Mouse (Mus musculus): ENCODE results near the gene Rfc5. TPM values are rescaled to one million over a fixed set of nuclear protein-coding genes. Genes with fewer than 3 reads are reported as not detected.

Rfc5 gene
- polyA plus RNA-seq, 1 experiment from 2014 or later, result 79.5 TPM

- Histone ChIP-seq H3K4me3 (no peak overlapping the region), H3K27ac (replicated peaks) (no peak overlapping the region), H3K4me1 (no peaks in the 10 kb centered on the region), H3K27me3 (no peaks in the 10 kb centered on the region), H3K9me3 (no peaks in the 10 kb centered on the region), H3K36me3 (peaks cover 91% of the 10 kb centered on the region), H3K9ac (replicated peaks) (no peak overlapping the region), H3K4me2 (replicated peaks) (no peak overlapping the region)
- 93% methylated on average over 9 of the region's 9 CpGs for WGBS
- ATAC-seq (ENCODE audit: low FRiP score, low read depth), result no peak
These were observed 15.4 kb downstream of the Rfc5 start for GRCm38 (mm10) chr5:117373418-117373817.

DNA sequence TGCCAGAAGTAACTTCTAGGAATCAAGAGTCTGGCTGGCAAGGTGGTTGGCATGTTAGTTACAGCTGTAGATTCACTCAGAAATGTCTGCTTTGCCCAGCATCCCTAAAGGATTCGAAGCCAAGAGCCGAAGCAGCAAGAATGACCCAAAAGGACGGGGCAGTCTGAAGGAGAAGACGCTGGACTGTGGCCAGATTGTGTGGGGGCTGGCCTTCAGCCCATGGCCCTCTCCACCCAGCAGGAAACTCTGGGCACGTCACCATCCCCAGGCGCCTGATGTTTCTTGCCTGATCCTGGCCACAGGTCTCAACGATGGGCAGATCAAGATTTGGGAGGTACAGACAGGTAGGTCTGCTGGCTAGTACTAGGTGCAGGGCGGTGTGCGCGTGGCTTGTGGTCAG, 18.3 kb downstream of the Rfc5 start:
- Histone ChIP-seq H3K9ac (replicated peaks) (no peak overlapping the region), H3K4me3 (no peak overlapping the region), H3K9me3 (no peaks in the 10 kb centered on the region), H3K27ac (replicated peaks) (no peak overlapping the region), H3K4me1 (no peaks in the 10 kb centered on the region), H3K4me2 (replicated peaks) (no peak overlapping the region), H3K36me3 (peaks cover 88% of the 10 kb centered on the region), H3K27me3 (no peaks in the 10 kb centered on the region)
- WGBS, result 92% methylated on average over 10 of the region's 10 CpGs
- no peak for ATAC-seq (ENCODE audit: low FRiP score, low read depth)

DNA sequence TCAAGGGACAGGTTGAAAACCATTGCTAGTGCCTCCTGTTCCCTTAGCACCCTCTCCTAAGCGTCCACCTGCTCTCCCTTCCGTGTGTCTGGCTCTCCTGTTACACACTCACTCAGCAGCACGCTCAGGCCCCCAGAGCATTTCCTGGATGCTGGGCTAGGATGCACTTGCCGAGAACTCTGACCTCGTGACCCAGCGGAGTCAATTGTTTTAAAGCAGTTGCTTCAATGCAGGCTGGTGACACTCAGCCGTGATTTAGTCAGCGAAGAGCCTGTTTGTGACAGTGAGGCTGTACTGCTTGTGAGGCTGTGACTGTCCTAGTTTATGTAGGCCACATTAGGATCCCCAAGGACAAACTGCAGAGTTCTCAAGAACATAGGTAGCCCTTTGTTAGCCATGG, 21.6 kb downstream of the Rfc5 start:
- Histone ChIP-seq H3K36me3 (peaks cover 80% of the 10 kb centered on the region), H3K27ac (replicated peaks) (no peak overlapping the region), H3K27me3 (no peaks in the 10 kb centered on the region), H3K4me1 (0 out of 2 replicates have a peak, but pooled peaks cover 4% of the 10 kb centered on the region), H3K4me2 (replicated peaks) (no peak overlapping the region), H3K4me3 (no peak overlapping the region), H3K9me3 (no peaks in the 10 kb centered on the region), H3K9ac (replicated peaks) (no peak overlapping the region)
- 68% methylated on average over 8 of the region's 8 CpGs for WGBS
- ATAC-seq (ENCODE audit: low FRiP score, low read depth), result no peak

DNA sequence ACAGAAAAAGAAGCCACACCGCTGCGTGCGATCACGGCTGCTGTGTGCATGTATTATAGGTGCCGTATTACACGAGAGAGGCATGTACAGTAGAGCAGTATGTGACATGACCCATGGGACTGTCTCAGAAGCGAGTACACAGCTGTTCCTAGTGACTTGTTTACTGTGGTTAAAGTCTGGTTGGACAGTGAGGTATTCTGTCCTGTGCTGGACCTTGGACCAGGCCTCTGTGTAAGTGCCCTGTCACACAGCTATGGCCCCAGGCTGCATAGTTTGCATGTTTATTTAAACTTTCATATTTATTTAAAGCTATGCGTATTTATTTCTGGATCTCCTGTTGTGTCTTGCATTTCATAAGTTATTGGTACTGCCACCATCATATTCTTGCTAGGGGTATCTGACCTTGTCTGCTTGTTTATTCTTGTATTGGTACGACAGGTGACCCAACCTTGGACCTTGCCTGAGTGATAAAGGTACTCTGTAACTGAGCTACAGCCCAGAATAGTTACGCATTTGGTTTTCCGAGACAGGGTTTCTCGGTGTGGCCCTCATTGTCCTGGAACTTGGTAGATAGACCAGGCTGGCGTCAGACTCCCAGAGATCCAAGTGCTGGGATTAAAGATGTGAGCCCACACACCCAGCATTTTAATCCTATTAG, 22.8 kb downstream of the Rfc5 start:
- Histone ChIP-seq H3K4me1 (peaks cover 7% of the 10 kb centered on the region), H3K27ac (replicated peaks) (no peak overlapping the region), H3K4me3 (no peak overlapping the region), H3K27me3 (no peaks in the 10 kb centered on the region), H3K9me3 (no peaks in the 10 kb centered on the region), H3K9ac (replicated peaks) (no peak overlapping the region), H3K36me3 (peaks cover 68% of the 10 kb centered on the region), H3K4me2 (replicated peaks) (no peak overlapping the region)
- ATAC-seq (ENCODE audit: low FRiP score, low read depth), result no peak
- WGBS, result 91% methylated on average over 13 of the region's 13 CpGs

GRCm38 (mm10) chr5:117364821-117365220, 24.0 kb downstream of the Rfc5 start:
- ATAC-seq (ENCODE audit: low FRiP score, low read depth), result no peak
- 94% methylated on average over 3 of the region's 3 CpGs for WGBS
- Histone ChIP-seq H3K36me3 (peaks cover 56% of the 10 kb centered on the region), H3K27me3 (no peaks in the 10 kb centered on the region), H3K27ac (replicated peaks) (no peak overlapping the region), H3K4me3 (no peak overlapping the region), H3K4me1 (peaks cover 19% of the 10 kb centered on the region), H3K9me3 (no peaks in the 10 kb centered on the region), H3K9ac (replicated peaks) (no peak overlapping the region), H3K4me2 (replicated peaks) (no peak overlapping the region)

DNA sequence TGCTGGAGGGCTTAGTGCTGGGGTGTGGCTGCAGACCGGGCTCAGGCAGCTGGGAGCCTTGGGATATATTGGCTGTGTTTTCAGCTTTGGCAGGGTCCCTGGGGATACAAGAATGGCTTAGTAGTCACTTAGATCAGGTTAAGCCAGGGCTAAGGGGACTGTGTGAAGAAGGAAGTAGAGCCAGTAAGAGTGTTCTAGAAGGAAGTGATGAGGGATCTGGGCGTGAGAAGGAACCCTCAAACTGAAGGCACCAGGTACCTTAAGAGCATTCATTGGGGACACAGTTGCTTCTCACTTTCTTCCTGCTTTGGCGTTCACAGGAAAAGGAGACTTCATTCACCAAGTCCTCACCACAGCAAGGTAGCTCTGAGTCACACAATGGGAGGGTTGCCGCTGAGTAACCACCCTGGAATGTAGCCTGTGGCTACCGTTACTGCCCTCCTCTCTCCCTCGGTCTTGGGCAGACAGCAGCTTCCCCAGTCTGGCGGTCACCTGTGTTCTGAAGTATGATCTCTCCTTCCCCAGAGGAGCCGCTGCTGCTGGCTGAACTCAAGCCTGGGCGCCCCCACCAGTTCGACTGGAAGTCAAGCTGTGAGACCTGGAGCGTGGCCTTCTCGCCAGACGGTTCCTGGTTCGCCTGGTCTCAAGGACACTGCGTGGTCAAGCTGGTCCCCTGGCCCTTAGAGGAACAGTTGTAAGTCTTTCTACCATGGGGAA, 25.6 kb downstream of the Rfc5 start:
- H3K4me2 ChIP-seq (replicated peaks), result no peak overlapping the region
- H3K4me3 ChIP-seq, result no peak overlapping the region
- peaks cover 34% of the 10 kb centered on the region for H3K4me1 ChIP-seq
- H3K9me3 ChIP-seq, result no peaks in the 10 kb centered on the region
- no peak overlapping the region for H3K9ac ChIP-seq (replicated peaks)
- H3K27ac ChIP-seq (replicated peaks), result no peak overlapping the region
- no peaks in the 10 kb centered on the region for H3K27me3 ChIP-seq
- no peak for ATAC-seq (ENCODE audit: low FRiP score, low read depth)
- 61% methylated on average over 15 of the region's 15 CpGs for WGBS
- peaks cover 40% of the 10 kb centered on the region for H3K36me3 ChIP-seq

DNA sequence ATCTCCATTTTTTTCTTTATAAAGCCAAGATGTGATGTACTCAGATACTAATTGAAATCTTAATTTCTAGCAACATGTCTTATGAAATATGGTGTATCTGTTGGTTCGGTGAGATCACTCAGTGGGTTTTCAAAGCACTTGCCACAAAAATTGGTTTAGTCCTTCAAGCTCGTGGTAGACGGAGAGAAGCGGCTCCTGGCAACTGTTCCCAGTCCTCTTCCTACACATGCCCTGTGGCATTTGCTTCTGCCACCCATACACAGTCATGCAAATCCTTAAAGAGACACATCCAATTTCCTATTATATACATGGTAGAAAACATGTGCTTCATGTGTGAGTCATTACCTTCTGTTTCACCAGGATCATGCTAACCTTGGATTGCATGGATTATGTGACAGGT, 27.3 kb downstream of the Rfc5 start:
- Histone ChIP-seq H3K27me3 (no peaks in the 10 kb centered on the region), H3K4me2 (replicated peaks) (no peak overlapping the region), H3K36me3 (peaks cover 27% of the 10 kb centered on the region), H3K27ac (replicated peaks) (no peak overlapping the region), H3K4me3 (no peak overlapping the region), H3K9ac (replicated peaks) (no peak overlapping the region), H3K4me1 (peaks cover 38% of the 10 kb centered on the region), H3K9me3 (no peaks in the 10 kb centered on the region)
- ATAC-seq (ENCODE audit: low FRiP score, low read depth), result no peak
- WGBS, result 89% methylated on average over 4 of the region's 4 CpGs

DNA sequence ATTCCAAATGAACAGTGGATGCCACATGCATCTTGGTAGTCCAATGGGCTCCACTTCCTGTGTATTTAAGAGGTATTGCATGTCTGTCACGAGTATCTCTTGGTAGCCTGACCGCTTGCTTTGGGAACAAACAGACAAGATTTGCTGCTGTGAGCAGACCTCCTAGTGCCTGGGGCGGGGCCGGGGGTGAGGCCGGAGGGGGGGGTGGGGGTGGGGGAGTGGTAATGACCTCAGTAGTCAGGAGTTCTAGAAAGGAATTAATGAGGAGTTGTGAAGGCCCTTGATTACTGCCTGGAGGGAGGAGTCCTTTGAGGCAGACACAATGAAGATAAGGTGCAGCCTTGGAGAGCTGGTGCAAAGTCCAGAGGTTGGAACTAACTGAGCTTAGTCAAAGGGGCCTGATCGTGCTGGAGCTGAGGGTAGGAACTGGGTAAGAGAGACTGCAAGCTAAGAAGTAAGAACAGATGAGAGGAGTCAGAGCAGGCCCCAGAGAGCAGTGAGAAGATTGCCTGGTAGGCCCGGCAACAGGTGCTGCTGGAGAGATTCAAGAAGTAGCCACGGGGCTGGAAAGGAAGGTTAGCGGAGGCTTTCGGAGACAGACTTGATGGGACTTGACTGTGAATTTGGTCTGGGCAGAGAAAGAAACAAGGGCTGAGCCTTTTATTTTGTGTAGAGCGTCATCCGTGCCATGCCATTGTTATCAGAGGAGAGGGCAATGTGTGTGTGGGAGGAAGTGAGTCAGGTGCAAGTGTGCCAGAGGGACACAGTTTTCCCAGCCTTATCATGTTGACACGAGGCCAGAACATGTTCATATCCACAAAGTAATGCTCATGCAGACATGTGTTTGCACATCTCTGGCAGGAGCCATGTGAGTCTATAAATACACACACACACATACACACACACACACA, 28.0 kb downstream of the Rfc5 start:
- peak overlapping the region; percentile 11; the same call in 1 of the 2 replicates for H3K9ac ChIP-seq (replicated peaks)
- no peak overlapping the region for H3K4me3 ChIP-seq
- 0 out of 2 replicates have a peak overlapping the region, but pooled peaks have one; percentile 10 for H3K27ac ChIP-seq (replicated peaks)
- no peaks in the 10 kb centered on the region for H3K9me3 ChIP-seq
- peaks cover 45% of the 10 kb centered on the region for H3K4me1 ChIP-seq
- no peak overlapping the region for H3K4me2 ChIP-seq (replicated peaks)
- no peak for ATAC-seq (ENCODE audit: low FRiP score, low read depth)
- no peaks in the 10 kb centered on the region for H3K27me3 ChIP-seq
- 46% methylated on average over 13 of the region's 13 CpGs for WGBS
- peaks cover 27% of the 10 kb centered on the region for H3K36me3 ChIP-seq

- no peaks in the 10 kb centered on the region for H3K27me3 ChIP-seq
- no peak overlapping the region for H3K4me3 ChIP-seq
- no peak overlapping the region for H3K27ac ChIP-seq (replicated peaks)
- H3K4me2 ChIP-seq (replicated peaks), result 0 out of 2 replicates have a peak overlapping the region, but pooled peaks have one; percentile 7
- no peaks in the 10 kb centered on the region for H3K9me3 ChIP-seq
- peaks cover 45% of the 10 kb centered on the region for H3K4me1 ChIP-seq
- ATAC-seq (ENCODE audit: low FRiP score, low read depth), result no peak
- no peak overlapping the region for H3K9ac ChIP-seq (replicated peaks)
- whole genome bisulfite sequencing, result 62% methylated on average over 13 of the region's 13 CpGs
- peaks cover 20% of the 10 kb centered on the region for H3K36me3 ChIP-seq
These were observed 28.7 kb downstream of the Rfc5 start for GRCm38 (mm10) chr5:117360228-117360515.

DNA sequence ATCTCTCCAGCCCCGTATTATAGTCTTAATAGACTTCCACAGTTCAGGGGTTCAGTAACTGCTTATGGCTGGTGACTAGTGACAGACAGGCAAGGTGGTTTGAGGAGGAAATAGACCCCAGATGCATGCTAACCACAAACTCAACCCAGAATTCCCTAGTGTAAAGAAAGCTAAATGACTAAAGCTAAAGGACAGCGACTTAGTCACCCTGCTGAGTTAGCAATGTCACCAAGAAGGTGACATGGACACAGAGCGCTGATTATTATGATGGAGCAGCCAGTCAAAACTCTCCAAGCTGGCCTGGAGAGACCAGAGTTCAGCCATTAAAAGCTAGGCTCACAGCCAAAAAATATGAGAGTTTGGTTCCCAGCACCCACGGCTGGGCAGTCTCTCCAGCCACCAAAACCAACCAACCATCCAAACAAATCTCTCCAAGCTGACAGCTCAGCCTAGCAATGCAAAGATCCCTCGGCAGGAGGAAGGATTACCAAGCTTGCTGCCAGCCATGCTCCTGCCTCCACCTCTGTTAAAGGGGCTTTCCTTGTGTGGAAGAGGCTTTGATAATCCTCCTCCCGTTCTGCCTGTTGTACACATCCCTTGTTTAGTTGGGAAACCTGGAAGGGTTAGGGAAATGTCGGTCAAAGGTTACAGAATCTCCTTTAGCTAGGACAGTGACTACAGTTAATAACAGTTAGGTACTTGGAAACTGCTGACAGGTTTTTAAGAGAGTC, 29.2 kb downstream of the Rfc5 start:
- 0 out of 2 replicates have a peak overlapping the region, but pooled peaks have one; percentile 7 for H3K4me2 ChIP-seq (replicated peaks)
- no peaks in the 10 kb centered on the region for H3K9me3 ChIP-seq
- WGBS, result 36% methylated on average over 7 of the region's 7 CpGs
- H3K27ac ChIP-seq (replicated peaks), result no peak overlapping the region
- no peak overlapping the region for H3K4me3 ChIP-seq
- H3K27me3 ChIP-seq, result no peaks in the 10 kb centered on the region
- H3K9ac ChIP-seq (replicated peaks), result 0 out of 2 replicates have a peak overlapping the region, but pooled peaks have one; percentile 6
- no peak for ATAC-seq (ENCODE audit: low FRiP score, low read depth)
- H3K36me3 ChIP-seq, result peaks cover 15% of the 10 kb centered on the region
- H3K4me1 ChIP-seq, result peaks cover 45% of the 10 kb centered on the region

GRCm38 (mm10) chr5:117358725-117359124, 30.1 kb downstream of the Rfc5 start:
- Histone ChIP-seq H3K4me3 (peak overlapping the region; percentile 93), H3K9me3 (no peaks in the 10 kb centered on the region), H3K36me3 (peaks cover 5% of the 10 kb centered on the region; the same call in 1 of the 2 replicates), H3K27ac (replicated peaks) (no peak overlapping the region), H3K9ac (replicated peaks) (no peak overlapping the region), H3K27me3 (no peaks in the 10 kb centered on the region), H3K4me1 (peaks cover 45% of the 10 kb centered on the region), H3K4me2 (replicated peaks) (peak overlapping the region; percentile 92)
- no peak for ATAC-seq (ENCODE audit: low FRiP score, low read depth)
- 40% methylated on average over 11 of the region's 11 CpGs for WGBS
